Mouse (Mus musculus) hindbrain, embryonic 12.5 days (tissue): ENCODE results near the gene Pmp22. TPM values are rescaled to one million over a fixed set of nuclear protein-coding genes. Genes with fewer than 3 reads are reported as not detected.

ENCODE experiments used
- ATAC-seq: fragments of 200-750 bp; cut with Nextera tagmentation; 2 replicates; pipeline ENCODE4 v1.8.0; 2017; ENCODE audit warnings: moderate TSS enrichment; ENCODE audit not compliant: low FRiP score
- H3K27ac ChIP-seq: fragments of 300-500 bp; sonication (generic); 2 replicates; pipeline ENCODE4 v1.5.1; 2016; ENCODE audit warnings: mild to moderate bottlenecking
- H3K27me3 ChIP-seq: fragments of 300-500 bp; sonication (generic); 2 replicates; pipeline ENCODE4 v1.6.1; 2016; ENCODE audit warnings: mild to moderate bottlenecking
- H3K36me3 ChIP-seq: fragments of 300-500 bp; sonication (generic); 2 replicates; pipeline ENCODE4 v1.6.1; 2016; ENCODE audit warnings: mild to moderate bottlenecking
- H3K4me1 ChIP-seq: fragments of 300-500 bp; sonication (generic); 2 replicates; pipeline ENCODE4 v1.6.1; 2016
- H3K4me2 ChIP-seq: fragments of 300-500 bp; sonication (generic); replicated peaks from 2 replicates; pipeline ENCODE4 v1.6.1; 2016; ENCODE audit warnings: mild to moderate bottlenecking
- H3K4me3 ChIP-seq: fragments of 300-500 bp; sonication (generic); 2 replicates; pipeline ENCODE4 v1.5.1; 2016; ENCODE audit warnings: mild to moderate bottlenecking
- H3K9ac ChIP-seq: fragments of 300-500 bp; sonication (generic); 2 replicates; pipeline ENCODE4 v1.6.1; 2016; ENCODE audit warnings: mild to moderate bottlenecking, moderate library complexity
- H3K9me3 ChIP-seq: fragments of 300-500 bp; sonication (generic); replicated peaks from 2 replicates; pipeline ENCODE4 v1.6.1; 2016; ENCODE audit warnings: mild to moderate bottlenecking
- WGBS: fragments of 180-500 bp; shearing (Covaris S2); methylation state at CpG from one replicate; pipeline ENCODE4 v1.1.7; 2016; 5-methylcytosine and 5-hydroxymethylcytosine counted together
- polyA plus RNA-seq: library from polyadenylated mRNA; unstranded; fragments of >200 nt; fragmentation: Nextera tagmentation; extraction: Ambion mirVana; gene quantifications from 2 replicates; pipeline ENCODE4 v1.2.1, GENCODE M21; 2016

Pmp22 gene
- 68.7 and 76.0 TPM in 2 replicates for polyA plus RNA-seq

DNA sequence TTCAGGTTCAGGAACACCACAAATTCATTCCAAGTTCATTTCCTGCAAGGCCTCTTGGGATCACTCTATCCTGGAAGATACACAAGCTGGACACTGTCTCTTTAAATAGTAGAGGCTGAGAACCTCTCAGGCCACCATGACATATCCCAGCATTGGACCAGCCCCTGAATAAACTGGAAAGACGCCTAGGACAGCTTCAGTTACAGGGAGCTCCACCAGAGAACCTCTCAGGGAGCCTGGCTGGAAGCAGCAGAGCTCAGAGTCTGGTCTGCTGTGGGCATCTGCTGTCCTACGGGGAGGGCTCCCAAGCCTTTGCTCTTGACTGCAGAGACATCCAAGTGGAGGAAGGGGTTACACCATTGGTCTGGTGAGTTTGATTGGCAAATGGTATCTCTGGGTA, at the start of gene Pmp22:
Gene Pmp22 (plus strand): TSS at position 199 of the 400 bp plus-strand sequence.
- Histone ChIP-seq H3K4me3 (no peak within 1 kb of the TSS), H3K9me3 (no peaks in the 10 kb centered on the region), H3K4me2 (no peak within 1 kb of the TSS), H3K27ac (no peak within 1 kb of the TSS), H3K27me3 (peaks cover 51% of the 10 kb centered on the region), H3K36me3 (no peaks in the 10 kb centered on the region), H3K9ac (no peak within 1 kb of the TSS), H3K4me1 (peaks cover 34% of the 10 kb centered on the region)
- 56% methylated on average over 2 of the region's 2 CpGs for WGBS
- no peak for ATAC-seq

DNA sequence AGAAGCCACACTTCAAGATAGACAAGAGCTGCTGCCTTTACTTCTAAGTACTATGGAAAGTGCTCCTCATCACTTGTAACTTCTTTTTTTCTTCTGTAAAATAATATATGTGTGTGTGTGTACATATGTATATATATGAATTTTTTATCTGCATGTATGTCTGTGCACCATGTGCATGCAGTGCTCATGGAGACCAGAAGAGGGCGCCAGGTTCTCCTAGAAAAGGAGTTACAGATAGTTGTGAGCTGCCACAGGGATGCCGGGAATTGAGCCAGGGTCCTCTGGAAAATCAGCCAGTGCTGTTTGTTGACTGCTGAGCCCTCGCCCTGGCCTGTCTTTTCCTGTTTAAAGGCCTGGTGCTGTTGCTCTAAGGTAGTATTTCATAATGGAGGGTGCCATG, 44.2 kb upstream of the Pmp22 start:
- H3K9ac ChIP-seq: no peak overlapping the region
- 87% methylated on average over 3 of the region's 3 CpGs for WGBS
- no peak overlapping the region for H3K27ac ChIP-seq
- ATAC-seq: no peak
- H3K27me3 ChIP-seq: no peaks in the 10 kb centered on the region
- H3K4me3 ChIP-seq: no peak overlapping the region
- no peaks in the 10 kb centered on the region for H3K36me3 ChIP-seq
- no peaks in the 10 kb centered on the region for H3K4me1 ChIP-seq
- no peaks in the 10 kb centered on the region for H3K9me3 ChIP-seq
- H3K4me2 ChIP-seq: no peak overlapping the region

DNA sequence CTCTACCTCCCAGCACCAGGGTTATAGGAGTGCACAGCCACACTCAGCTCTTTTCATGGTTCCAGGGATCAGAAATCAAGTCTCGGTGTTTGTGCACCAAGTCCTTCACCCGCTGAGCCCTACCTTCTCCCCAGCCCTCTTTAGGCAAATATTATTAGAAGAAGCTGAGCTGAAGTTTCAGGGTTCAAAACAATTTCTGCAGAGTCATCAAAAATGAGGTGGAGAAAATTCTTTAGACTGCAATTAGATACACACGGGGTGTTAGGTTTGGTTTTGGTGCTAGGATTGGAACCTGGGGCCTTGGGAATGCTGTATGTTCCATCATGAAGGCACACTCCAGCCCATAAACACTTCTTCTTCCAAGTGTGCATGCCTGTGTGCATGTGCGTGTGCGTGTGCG, 40.1 kb upstream of the Pmp22 start:
- ATAC-seq: no peak
- 85% methylated on average over 6 of the region's 6 CpGs for WGBS
- Histone ChIP-seq H3K27ac (no peak overlapping the region), H3K27me3 (no peaks in the 10 kb centered on the region), H3K4me2 (no peak overlapping the region), H3K9me3 (no peaks in the 10 kb centered on the region), H3K9ac (no peak overlapping the region), H3K36me3 (no peaks in the 10 kb centered on the region), H3K4me3 (no peak overlapping the region), H3K4me1 (no peaks in the 10 kb centered on the region; the same call in 1 of the 2 replicates)

DNA sequence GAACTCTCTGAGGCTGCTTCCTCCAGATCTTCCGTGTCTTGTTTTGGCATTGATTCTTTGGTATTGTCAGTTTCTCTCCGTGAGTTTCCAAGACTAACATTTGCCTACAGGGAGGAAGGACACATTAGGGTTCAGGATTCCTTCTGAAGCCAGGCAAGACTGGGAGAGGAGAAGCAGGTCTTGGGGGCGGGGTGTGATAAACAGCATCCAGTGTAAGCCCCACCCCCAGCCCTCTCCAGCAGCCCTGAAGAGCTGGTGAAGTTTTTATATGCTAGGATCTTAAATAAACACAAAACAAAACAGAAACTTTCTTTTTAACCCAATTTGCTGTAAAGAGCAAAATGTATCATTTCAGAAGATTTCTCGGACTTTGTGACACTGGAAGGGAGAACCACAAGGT, 38.6 kb upstream of the Pmp22 start:
- no peak overlapping the region for H3K9ac ChIP-seq
- H3K4me3 ChIP-seq: no peak overlapping the region
- H3K4me2 ChIP-seq: no peak overlapping the region
- H3K36me3 ChIP-seq: no peaks in the 10 kb centered on the region
- no peak overlapping the region for H3K27ac ChIP-seq
- no peaks in the 10 kb centered on the region for H3K27me3 ChIP-seq
- H3K9me3 ChIP-seq: no peaks in the 10 kb centered on the region
- no peaks in the 10 kb centered on the region; the same call in 1 of the 2 replicates for H3K4me1 ChIP-seq
- no peak for ATAC-seq
- 58% methylated on average over 4 of the region's 4 CpGs for WGBS

DNA sequence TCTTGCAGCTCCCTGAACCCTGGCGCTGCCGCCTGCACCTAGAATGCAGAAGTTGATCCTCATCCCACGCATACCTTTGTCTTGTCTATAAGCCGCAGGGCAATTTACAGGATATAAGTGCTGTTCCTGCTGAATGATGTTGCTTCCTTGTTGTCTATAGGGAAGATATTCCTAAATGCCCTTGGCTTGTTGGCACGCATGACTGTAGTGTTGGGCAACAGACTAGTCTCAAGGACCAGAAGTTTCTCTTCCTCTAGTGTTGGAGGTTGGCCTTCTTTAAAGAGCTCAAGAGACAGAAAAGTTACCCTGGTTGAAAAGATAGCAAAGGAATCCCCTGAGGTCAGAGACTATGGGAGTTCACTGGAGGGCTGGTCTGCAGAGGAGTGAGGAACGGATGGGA, 37.8 kb upstream of the Pmp22 start:
- Histone ChIP-seq H3K4me1 (no peaks in the 10 kb centered on the region; the same call in 1 of the 2 replicates), H3K9me3 (no peaks in the 10 kb centered on the region), H3K36me3 (no peaks in the 10 kb centered on the region), H3K4me2 (no peak overlapping the region), H3K4me3 (no peak overlapping the region), H3K9ac (no peak overlapping the region), H3K27me3 (no peaks in the 10 kb centered on the region), H3K27ac (no peak overlapping the region)
- no peak for ATAC-seq
- 95% methylated on average over 6 of the region's 6 CpGs for WGBS

DNA sequence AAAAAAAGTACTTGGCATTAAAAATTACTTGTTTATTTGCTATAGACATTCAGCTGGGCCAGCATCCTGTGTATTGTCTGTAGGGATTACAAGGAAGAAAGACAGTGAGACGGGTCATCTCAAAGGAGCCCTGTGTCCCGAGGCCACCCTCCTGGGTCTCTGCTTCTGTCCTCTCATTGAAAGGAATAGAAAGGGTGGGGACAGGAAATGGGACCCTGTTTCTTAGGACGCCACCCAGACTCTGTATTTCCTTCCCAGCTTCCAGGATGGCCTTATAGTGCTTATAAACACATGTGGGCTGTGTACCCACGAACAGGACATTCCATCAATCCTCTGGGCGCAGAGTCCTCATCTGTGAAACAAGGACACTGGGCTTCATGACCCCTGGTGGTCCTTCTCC, 36.5 kb upstream of the Pmp22 start:
- H3K4me1 ChIP-seq: no peaks in the 10 kb centered on the region; the same call in 1 of the 2 replicates
- H3K4me3 ChIP-seq: no peak overlapping the region
- no peak overlapping the region for H3K9ac ChIP-seq
- WGBS: 79% methylated on average over 5 of the region's 5 CpGs
- H3K9me3 ChIP-seq: no peaks in the 10 kb centered on the region
- no peak overlapping the region for H3K27ac ChIP-seq
- ATAC-seq: no peak
- H3K4me2 ChIP-seq: no peak overlapping the region
- no peaks in the 10 kb centered on the region for H3K36me3 ChIP-seq
- no peaks in the 10 kb centered on the region for H3K27me3 ChIP-seq

DNA sequence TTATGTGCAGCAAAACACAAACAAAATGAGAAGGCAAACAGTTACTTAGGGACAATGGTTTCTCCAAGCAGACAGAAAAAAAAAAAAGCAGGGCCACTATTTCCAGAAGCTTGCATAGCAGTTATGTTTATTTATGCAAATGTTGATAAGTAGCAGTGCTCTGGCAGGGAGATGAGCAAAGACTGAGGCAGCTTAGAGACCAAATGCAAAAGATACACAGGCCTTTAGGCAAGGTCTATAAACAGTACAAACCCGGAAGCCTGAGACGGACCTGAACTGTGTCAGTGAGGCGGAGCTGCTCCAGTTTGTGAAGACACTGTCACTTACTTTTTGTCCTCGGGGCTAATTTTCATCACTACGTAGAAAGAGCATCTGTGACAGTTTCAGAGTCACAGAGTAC, 35.2 kb upstream of the Pmp22 start:
- H3K27me3 ChIP-seq: no peaks in the 10 kb centered on the region
- no peaks in the 10 kb centered on the region for H3K9me3 ChIP-seq
- WGBS: 84% methylated on average over 5 of the region's 5 CpGs
- no peak overlapping the region for H3K9ac ChIP-seq
- H3K36me3 ChIP-seq: no peaks in the 10 kb centered on the region
- no peak overlapping the region for H3K4me3 ChIP-seq
- no peak overlapping the region for H3K27ac ChIP-seq
- H3K4me1 ChIP-seq: no peaks in the 10 kb centered on the region; the same call in 1 of the 2 replicates
- H3K4me2 ChIP-seq: no peak overlapping the region
- ATAC-seq: no peak

DNA sequence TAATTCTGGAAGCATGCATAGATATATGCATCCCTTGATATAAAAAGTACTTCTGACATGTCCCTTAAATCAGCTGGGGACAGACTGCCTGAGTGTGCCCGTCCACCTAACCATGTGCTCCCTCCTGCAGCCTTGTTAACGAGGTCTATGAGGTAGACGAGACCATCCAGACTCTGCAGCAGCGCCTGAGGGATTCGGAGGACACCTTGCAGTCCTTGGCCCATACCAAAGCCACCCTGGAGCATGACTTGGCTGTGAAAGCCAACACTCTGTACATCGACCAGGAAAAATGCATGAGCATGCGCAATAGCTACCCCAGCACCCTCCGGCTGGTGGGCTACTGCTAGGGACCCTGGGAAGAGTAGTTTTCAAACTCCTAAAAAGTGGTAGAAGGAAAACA, 34.3 kb upstream of the Pmp22 start:
- Histone ChIP-seq H3K27ac (no peak overlapping the region), H3K4me2 (no peak overlapping the region), H3K9ac (no peak overlapping the region), H3K36me3 (no peaks in the 10 kb centered on the region), H3K9me3 (no peaks in the 10 kb centered on the region), H3K4me1 (no peaks in the 10 kb centered on the region; the same call in 1 of the 2 replicates), H3K4me3 (no peak overlapping the region), H3K27me3 (no peaks in the 10 kb centered on the region)
- no peak for ATAC-seq
- WGBS: 90% methylated on average over 8 of the region's 8 CpGs

DNA sequence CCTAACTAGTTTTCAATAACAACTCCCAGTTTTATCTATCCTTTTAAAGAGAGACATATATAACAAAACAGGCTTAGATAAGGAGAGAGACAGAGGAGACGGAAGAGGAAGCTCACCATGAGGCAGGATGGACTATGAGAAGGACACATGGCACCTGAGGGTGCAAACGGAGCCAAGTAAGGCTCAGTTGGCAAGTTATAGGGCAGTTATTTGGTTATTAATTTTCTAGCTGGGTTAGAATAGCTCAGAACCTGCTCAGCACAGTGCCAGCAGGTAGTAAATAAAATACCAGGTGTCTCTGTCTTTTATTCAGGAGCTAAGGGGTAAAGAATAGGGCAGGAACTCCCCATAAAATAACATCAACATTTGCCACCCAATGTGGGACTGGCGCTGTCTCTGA, 30.8 kb upstream of the Pmp22 start:
- Histone ChIP-seq H3K27ac (no peak overlapping the region), H3K36me3 (no peaks in the 10 kb centered on the region), H3K4me1 (no peaks in the 10 kb centered on the region), H3K4me2 (no peak overlapping the region), H3K9me3 (no peaks in the 10 kb centered on the region), H3K27me3 (no peaks in the 10 kb centered on the region), H3K9ac (no peak overlapping the region), H3K4me3 (no peak overlapping the region)
- no peak for ATAC-seq
- 87% methylated on average over 3 of the region's 3 CpGs for WGBS

DNA sequence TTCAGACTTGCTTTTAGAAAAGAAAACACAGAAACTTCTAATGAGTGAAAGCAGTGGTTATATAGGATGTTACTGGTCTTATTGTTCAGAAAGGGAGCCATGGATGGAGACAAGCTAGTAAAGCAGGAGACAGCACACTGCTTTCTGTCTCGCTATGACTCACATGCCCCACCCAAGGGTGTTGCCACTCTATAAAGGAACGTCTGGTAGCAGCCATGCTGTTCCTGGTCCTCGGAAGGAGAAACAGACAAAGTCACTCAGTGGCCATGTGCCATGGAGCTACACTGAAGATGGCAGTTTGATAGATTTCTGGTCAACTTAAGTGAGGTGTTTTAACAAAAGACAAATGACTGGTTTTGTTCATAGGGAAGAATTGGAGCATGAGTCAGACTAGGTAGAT, 29.4 kb upstream of the Pmp22 start:
- no peak for ATAC-seq
- H3K9me3 ChIP-seq: no peaks in the 10 kb centered on the region
- no peak overlapping the region for H3K27ac ChIP-seq
- H3K36me3 ChIP-seq: no peaks in the 10 kb centered on the region
- H3K4me3 ChIP-seq: no peak overlapping the region
- H3K27me3 ChIP-seq: no peaks in the 10 kb centered on the region
- H3K9ac ChIP-seq: no peak overlapping the region
- WGBS: 84% methylated on average over 3 of the region's 3 CpGs
- H3K4me1 ChIP-seq: no peaks in the 10 kb centered on the region
- H3K4me2 ChIP-seq: no peak overlapping the region

DNA sequence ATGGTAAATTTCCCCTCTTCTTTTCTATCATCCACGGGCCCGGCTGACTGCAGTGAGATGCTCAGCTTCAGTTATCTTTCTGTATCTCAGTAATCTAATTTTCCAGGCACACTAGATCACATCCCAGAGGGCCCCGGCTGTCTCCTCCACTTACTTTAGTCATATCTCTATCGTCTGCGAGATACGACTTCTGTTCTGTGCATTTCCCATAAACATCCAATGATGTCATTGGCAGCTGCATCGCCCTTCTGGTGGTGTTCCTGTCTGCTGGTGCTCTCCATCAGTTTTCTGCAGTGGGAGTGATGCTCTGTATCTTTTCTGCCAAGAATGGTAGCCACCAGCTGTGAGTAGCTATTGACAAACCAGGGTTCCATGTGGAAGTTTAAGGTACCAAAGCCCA, 25.5 kb upstream of the Pmp22 start:
- H3K4me2 ChIP-seq: no peak overlapping the region
- no peaks in the 10 kb centered on the region for H3K9me3 ChIP-seq
- no peaks in the 10 kb centered on the region for H3K27me3 ChIP-seq
- H3K4me3 ChIP-seq: no peak overlapping the region
- no peak overlapping the region for H3K9ac ChIP-seq
- no peak for ATAC-seq
- no peaks in the 10 kb centered on the region for H3K4me1 ChIP-seq
- H3K27ac ChIP-seq: no peak overlapping the region
- no peaks in the 10 kb centered on the region for H3K36me3 ChIP-seq
- 88% methylated on average over 7 of the region's 7 CpGs for WGBS

DNA sequence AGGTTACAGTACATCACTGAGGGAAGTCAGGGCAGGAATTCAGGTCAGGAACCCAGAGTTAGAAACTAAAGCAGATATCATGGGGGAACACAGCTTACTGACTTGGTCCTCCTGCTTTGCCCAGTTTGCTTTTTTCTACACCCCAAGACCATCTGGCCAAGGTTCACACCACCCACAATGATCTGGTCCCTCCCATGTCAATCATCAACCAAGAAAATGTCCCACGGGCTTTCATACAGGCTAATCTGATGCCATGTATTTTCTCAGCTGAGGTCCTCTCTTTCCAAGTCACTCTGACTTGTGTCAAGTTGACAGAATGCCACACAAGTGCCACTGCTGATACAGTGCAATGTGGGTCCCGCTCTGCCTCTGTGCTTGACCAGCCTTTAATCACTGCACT, 24.8 kb upstream of the Pmp22 start:
- no peaks in the 10 kb centered on the region for H3K4me1 ChIP-seq
- 90% methylated on average over 2 of the region's 2 CpGs for WGBS
- no peak overlapping the region for H3K4me3 ChIP-seq
- H3K9ac ChIP-seq: no peak overlapping the region
- H3K27me3 ChIP-seq: no peaks in the 10 kb centered on the region
- no peaks in the 10 kb centered on the region for H3K9me3 ChIP-seq
- ATAC-seq: no peak
- H3K36me3 ChIP-seq: no peaks in the 10 kb centered on the region
- no peak overlapping the region for H3K4me2 ChIP-seq
- H3K27ac ChIP-seq: no peak overlapping the region

DNA sequence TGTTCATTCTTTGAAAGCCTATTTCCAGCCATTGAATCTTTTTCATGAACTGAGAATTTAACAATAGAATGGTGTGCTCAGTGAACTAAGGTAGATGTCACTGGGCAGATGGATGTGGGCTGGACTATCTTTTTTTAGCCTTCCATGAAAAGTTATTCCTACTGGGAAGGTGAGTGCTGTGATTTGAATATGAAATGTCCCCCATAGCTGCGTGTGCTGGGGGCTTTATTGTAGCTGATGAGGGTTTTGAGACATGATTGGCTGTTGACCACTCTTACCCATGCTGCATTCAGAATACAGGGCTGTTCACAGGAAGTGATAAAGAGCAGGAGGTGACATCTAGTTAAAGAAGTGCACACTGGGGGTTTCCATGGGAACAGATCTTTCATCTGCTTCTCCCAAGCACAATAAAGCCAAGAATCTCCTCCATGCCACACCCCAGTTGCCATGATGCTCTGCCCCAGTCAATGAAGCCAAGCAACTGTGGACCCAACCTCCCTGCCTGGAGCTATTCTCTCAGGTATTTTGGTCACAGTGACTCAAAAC, 19.5 kb upstream of the Pmp22 start:
- Histone ChIP-seq H3K36me3 (no peaks in the 10 kb centered on the region), H3K4me3 (no peak overlapping the region), H3K4me1 (no peaks in the 10 kb centered on the region), H3K9ac (no peak overlapping the region), H3K27ac (no peak overlapping the region), H3K27me3 (no peaks in the 10 kb centered on the region), H3K4me2 (no peak overlapping the region), H3K9me3 (no peaks in the 10 kb centered on the region)
- WGBS: 52% methylated on average over 1 of the region's 1 CpGs
- no peak for ATAC-seq
